Mouse (Mus musculus) intestine, postnatal 0 days (tissue): ENCODE measurements around the gene Gipc1. TPM values are rescaled to one million over a fixed set of nuclear protein-coding genes. Genes with fewer than 3 reads are reported as not detected.

ENCODE experiments used
- ATAC-seq: fragments of 200-750 bp; cut with Nextera tagmentation; 2 replicates; pipeline ENCODE4 v1.8.0; 2017; ENCODE audit warnings: mild to moderate bottlenecking, moderate TSS enrichment, moderate library complexity
- H3K27ac ChIP-seq: fragments of 300-500 bp; sonication (generic); 2 replicates; pipeline ENCODE4 v1.5.1; 2014; ENCODE audit warnings: mild to moderate bottlenecking, low read depth, low read length, moderate library complexity
- H3K27me3 ChIP-seq: fragments of 300-500 bp; sonication (generic); replicated peaks from 2 replicates; pipeline ENCODE4 v1.6.1; 2014; ENCODE audit warnings: low read length, mixed read lengths; ENCODE audit not compliant: control insufficient read depth, insufficient read depth
- H3K36me3 ChIP-seq: fragments of 300-500 bp; sonication (generic); 2 replicates; pipeline ENCODE4 v1.6.1; 2014; ENCODE audit warnings: mild to moderate bottlenecking, moderate library complexity; ENCODE audit not compliant: control insufficient read depth, insufficient read depth
- H3K4me1 ChIP-seq: fragments of 300-500 bp; sonication (generic); replicated peaks from 2 replicates; pipeline ENCODE4 v1.6.1; 2014; ENCODE audit warnings: antibody characterized with exemption, low read length, mixed read lengths; ENCODE audit not compliant: control insufficient read depth, insufficient read depth
- H3K4me2 ChIP-seq: fragments of 300-500 bp; sonication (generic); replicated peaks from 2 replicates; pipeline ENCODE4 v1.6.1; 2014; ENCODE audit warnings: low read depth, mild to moderate bottlenecking, moderate library complexity
- H3K4me3 ChIP-seq: fragments of 300-500 bp; sonication (generic); 2 replicates; pipeline ENCODE4 v1.5.1; 2014; ENCODE audit warnings: low read depth, low read length
- H3K9ac ChIP-seq: fragments of 300-500 bp; sonication (generic); 2 replicates; pipeline ENCODE4 v1.6.1; 2014; ENCODE audit warnings: mild to moderate bottlenecking, low read depth, low read length
- H3K9me3 ChIP-seq: fragments of 300-500 bp; sonication (generic); 2 replicates; pipeline ENCODE4 v1.6.1; 2016; ENCODE audit warnings: mixed run types; ENCODE audit not compliant: control insufficient read depth
- CTCF ChIP-seq: sonication (generic); IDR thresholded peaks from 2 replicates; pipeline ENCODE4 v1.5.1; 2016; ENCODE audit warnings: low read depth, mild to moderate bottlenecking, control low read depth, antibody characterized with exemption, moderate library complexity
- WGBS: fragments of 180-500 bp; shearing (Covaris S2); extraction: QIAGEN DNeasy Blood & Tissue Kit; methylation state at CpG from one replicate; pipeline ENCODE4 v1.1.7; 2014; 5-methylcytosine and 5-hydroxymethylcytosine counted together
- polyA plus RNA-seq: library from polyadenylated mRNA; unstranded; fragments of >200 nt; fragmentation: Nextera tagmentation; extraction: Ambion mirVana; gene quantifications from 2 replicates; pipeline ENCODE4 v1.2.1, GENCODE M21; 2015

Gene Gipc1
- polyA plus RNA-seq, 1 experiment from 2014 or later = 79.3 TPM

DNA sequence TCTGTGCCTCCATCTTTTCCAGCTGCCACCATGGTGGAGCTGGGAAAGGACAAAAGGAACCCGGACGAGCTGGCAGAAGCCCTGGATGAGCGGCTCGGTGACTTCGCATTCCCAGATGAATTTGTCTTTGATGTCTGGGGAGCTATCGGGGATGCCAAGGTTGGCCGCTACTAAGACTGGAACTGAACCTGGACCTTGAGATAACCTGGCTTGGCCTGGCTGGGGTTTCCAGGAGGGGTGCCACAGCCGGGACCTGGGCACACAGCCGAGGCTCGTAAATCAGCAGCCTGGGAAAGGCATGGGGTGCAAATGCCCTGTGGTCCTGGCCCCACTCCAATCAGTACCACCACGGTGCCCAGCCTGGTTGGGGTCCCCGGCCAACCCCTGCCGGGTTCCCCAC, 11.6 kb downstream of the Gipc1 start:
- peaks cover 22% of the 10 kb centered on the region; the same call in 1 of the 2 replicates for H3K4me1 ChIP-seq
- no peak for ATAC-seq
- no peak overlapping the region for H3K4me3 ChIP-seq
- no peaks in the 10 kb centered on the region for H3K9me3 ChIP-seq
- no peak overlapping the region for H3K27ac ChIP-seq
- no peaks in the 10 kb centered on the region for H3K27me3 ChIP-seq
- no peak for TF ChIP-seq CTCF
- peaks cover 11% of the 10 kb centered on the region; the same call in 1 of the 2 replicates for H3K36me3 ChIP-seq
- no peak overlapping the region for H3K4me2 ChIP-seq
- no peak overlapping the region for H3K9ac ChIP-seq
- WGBS = 95% methylated on average over 13 of the region's 13 CpGs

DNA sequence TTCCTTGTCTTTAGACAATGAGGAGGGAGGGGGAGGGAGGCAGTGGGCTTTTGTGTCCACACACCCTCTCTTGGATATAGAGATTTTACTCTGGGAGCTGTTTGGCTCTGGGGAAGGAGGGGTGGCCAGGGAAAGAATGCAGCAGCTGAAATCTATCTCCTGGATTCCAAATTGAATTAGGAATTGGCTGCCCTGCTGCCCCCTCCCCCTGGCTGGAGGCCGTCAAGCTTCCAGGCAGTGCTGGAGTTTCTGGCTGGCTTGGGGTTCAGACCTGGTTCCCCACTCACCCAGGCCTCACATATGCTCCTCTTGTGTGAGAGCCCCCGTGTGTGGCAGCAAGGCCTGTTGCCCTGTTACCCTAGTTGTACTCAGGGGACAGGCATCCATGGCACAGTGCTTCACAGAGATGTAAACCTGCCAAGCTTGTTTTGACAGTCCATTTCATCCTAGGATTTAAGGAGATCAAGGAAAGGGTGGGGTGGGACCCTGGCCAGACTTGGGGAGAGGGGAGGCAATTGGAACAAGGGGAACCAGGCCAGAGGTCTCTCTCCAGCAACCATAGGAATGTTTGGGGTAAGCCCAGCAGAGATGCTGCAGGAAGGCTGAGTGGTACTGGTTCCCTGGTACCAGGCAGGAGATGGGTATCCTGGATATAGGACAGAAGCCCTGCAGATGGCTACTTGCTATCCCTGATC, 12.6 kb downstream of the Gipc1 start:
- Histone ChIP-seq H3K9ac (no peak overlapping the region), H3K9me3 (no peaks in the 10 kb centered on the region), H3K27me3 (no peaks in the 10 kb centered on the region), H3K4me2 (no peak overlapping the region), H3K36me3 (peaks cover 21% of the 10 kb centered on the region), H3K4me1 (peaks cover 22% of the 10 kb centered on the region; the same call in 1 of the 2 replicates), H3K4me3 (no peak overlapping the region), H3K27ac (no peak overlapping the region)
- 43% methylated on average over 2 of the region's 2 CpGs for WGBS
- ATAC-seq = no peak
- no peak for TF ChIP-seq CTCF

DNA sequence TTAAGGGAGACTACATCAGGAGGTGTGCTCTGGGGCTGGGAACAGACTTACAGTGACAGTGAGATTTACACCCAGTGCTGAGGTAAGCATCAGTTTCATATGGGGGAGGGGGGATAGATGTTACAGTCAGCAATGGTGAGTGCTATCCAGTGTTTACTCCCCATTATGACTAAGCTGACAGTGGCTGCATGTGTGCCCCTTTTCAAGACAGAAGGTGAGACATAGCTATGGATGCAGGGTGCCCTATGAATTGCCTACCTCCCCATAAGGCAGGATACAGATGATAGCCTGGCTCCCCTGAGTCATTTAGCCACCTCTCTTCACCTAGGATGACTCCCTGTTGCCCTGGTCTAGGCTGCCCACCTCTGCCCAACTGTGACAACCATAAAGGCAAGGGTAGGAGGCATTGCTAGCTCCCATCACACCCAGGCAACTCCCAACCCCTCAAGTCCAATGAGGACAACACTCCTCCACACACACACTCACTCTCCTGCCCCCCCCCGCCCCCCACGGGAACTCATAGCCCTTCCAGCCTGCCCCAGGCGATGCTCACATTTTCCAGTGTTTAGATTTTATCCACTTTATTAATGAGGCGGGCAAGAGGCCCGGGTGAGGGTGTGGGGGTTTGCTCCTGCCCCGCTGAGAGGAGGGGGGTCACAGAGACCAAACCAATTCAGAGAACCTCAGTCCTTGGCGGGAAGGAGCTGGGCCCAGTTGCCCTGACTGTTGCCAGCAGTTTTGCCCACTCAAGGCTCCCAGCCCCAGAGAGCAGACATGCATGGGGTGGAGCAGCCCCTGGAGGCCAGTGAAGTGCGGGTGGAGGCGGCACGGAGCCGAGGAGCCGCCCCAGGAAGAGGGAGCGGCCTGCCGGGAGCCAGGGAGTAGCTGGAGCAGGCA, 13.7 kb downstream of the Gipc1 start, which contains the start of gene Ptger1:
Ptger1 (plus strand) TSS at position 710 of the 897 bp plus-strand sequence.
- H3K27ac ChIP-seq = no peak within 1 kb of the TSS
- peak within 1 kb of the TSS; percentile 43; the same call in 1 of the 2 replicates for H3K4me2 ChIP-seq
- 20% methylated on average over 14 of the region's 14 CpGs for WGBS
- peak; percentile 42 for TF ChIP-seq CTCF
- no peaks in the 10 kb centered on the region for H3K9me3 ChIP-seq
- peaks cover 17% of the 10 kb centered on the region; the same call in 1 of the 2 replicates for H3K4me1 ChIP-seq
- 0 out of 2 replicates have a peak within 1 kb of the TSS, but pooled peaks have one; percentile 9 for H3K4me3 ChIP-seq
- no peaks in the 10 kb centered on the region for H3K27me3 ChIP-seq
- ATAC-seq = peak; percentile 7
- no peak within 1 kb of the TSS for H3K9ac ChIP-seq
- peaks cover 32% of the 10 kb centered on the region for H3K36me3 ChIP-seq

- H3K4me2 ChIP-seq = peak overlapping the region; percentile 43; the same call in 1 of the 2 replicates
- peaks cover 39% of the 10 kb centered on the region for H3K36me3 ChIP-seq
- peaks cover 15% of the 10 kb centered on the region; the same call in 1 of the 2 replicates for H3K4me1 ChIP-seq
- TF ChIP-seq CTCF = no peak
- H3K4me3 ChIP-seq = 0 out of 2 replicates have a peak overlapping the region, but pooled peaks have one; percentile 9
- no peak overlapping the region for H3K27ac ChIP-seq
- H3K9ac ChIP-seq = no peak overlapping the region
- no peaks in the 10 kb centered on the region for H3K27me3 ChIP-seq
- no peaks in the 10 kb centered on the region for H3K9me3 ChIP-seq
- WGBS = 93% methylated on average over 3 of the region's 3 CpGs
- ATAC-seq = no peak
Observed at GRCm38 (mm10) chr8:83666866-83667234, 14.4 kb downstream of the Gipc1 start.

- Histone ChIP-seq H3K9ac (no peak overlapping the region), H3K27ac (no peak overlapping the region), H3K4me3 (no peak overlapping the region), H3K36me3 (peaks cover 46% of the 10 kb centered on the region), H3K4me2 (peak overlapping the region; percentile 63; the same call in 1 of the 2 replicates), H3K27me3 (no peaks in the 10 kb centered on the region), H3K4me1 (peaks cover 9% of the 10 kb centered on the region; the same call in 1 of the 2 replicates), H3K9me3 (no peaks in the 10 kb centered on the region)
- WGBS = 80% methylated on average over 10 of the region's 10 CpGs
- no peak for ATAC-seq
- TF ChIP-seq CTCF = no peak
Observed at GRCm38 (mm10) chr8:83667526-83667925, 15.0 kb downstream of the Gipc1 start.
